In the genomic region with DNA sequence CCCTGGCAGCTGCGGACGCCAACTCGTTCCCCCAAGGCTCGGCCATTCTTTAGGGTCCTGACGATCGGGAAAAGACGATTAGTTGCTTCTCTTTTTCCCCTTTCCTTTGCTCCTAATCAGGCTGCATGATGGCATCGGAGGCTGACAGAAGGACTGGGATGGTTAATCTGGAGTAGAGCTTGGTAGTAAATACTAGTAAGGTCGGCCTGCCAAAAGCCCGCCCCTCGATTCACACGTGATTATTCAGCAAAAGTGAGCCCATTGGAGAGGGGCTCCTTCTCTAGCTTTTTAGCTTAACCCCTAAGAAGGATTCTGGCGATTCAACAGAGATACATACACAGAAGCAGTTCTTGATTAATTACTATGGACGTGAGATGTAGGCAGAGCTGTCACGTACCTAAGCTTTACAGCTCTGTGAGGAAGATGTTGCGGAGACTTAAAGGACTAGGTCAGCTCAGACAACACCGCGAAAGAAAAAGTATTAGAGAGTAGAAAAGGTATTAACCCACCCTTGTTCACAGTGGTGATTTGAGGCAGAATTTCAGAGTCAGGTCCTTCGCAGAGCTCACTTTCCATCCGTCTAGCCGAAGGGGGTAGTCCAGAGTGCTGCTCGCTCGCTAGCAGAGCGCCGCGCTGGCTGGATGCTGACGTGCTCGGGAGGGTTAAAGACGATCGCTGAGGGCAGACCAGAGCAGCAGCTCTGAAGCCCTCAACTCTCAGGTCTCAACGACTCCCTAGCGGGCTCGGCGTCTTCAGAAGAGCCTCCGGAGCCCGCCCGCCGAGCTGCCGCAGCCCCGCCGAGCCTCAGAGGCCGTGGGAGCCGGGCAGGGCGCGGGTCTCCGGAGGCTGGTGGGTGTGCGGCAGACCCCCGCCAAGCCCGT, we compare ENCODE assay signal across 8 mouse cellular contexts. TPM values are rescaled to one million over a fixed set of nuclear protein-coding genes. Genes with fewer than 3 reads are reported as not detected.
A peak's percentile ranks its signal among the peaks of the same experiment; 100 is the strongest.
DNase-seq lines count a peak whose midpoint lies in the region; ATAC-seq and TF ChIP-seq lines count a peak whose summit lies in the region.

No protein-coding gene starts in this region.

- no peak overlapping the region for H3K27ac ChIP-seq in cortical plate, adult 2 months (ENCODE audit: insufficient read depth, low read length)
- H3K27ac ChIP-seq in intestine, embryonic 14.5 days (ENCODE audit: low read depth), result no peak overlapping the region
- H3K27ac ChIP-seq in midbrain, postnatal 0 days (ENCODE audit: low read depth, low read length), result no peak overlapping the region

- TF ChIP-seq CTCF in cortical plate, adult 2 months (IDR thresholded peaks at IDR 0.05; ENCODE audit: extremely low read depth, insufficient read depth, low read length), result no peak
- TF ChIP-seq CTCF in midbrain, postnatal 0 days (IDR thresholded peaks at IDR 0.05), result no peak

- WGBS in intestine, embryonic 14.5 days, result under 1% methylated on average over 49 of the region's 49 CpGs
- under 1% methylated on average over 45 of the region's 49 CpGs for WGBS in midbrain, postnatal 0 days

- peak overlapping the region; percentile 83 for H3K9ac ChIP-seq in intestine, embryonic 14.5 days (ENCODE audit: low read length)
- peak overlapping the region; percentile 61; the same call in 1 of the 2 replicates for H3K9ac ChIP-seq in midbrain, postnatal 0 days (replicated peaks; ENCODE audit: low read length, poor library complexity, severe bottlenecking)

- ATAC-seq in intestine, embryonic 14.5 days (replicated peaks; ENCODE audit: low FRiP score, low TSS enrichment, low read depth), result peak; percentile 34
- peak; percentile 56 for ATAC-seq in midbrain, postnatal 0 days (ENCODE audit: low FRiP score)

- H3K4me3 ChIP-seq in cortical plate, adult 2 months (ENCODE audit: insufficient read depth, low read length), result peak overlapping the region; percentile 46
- H3K4me3 ChIP-seq in intestine, embryonic 14.5 days (ENCODE audit: low read depth, low read length), result peak overlapping the region; percentile 67
- H3K4me3 ChIP-seq in midbrain, postnatal 0 days (ENCODE audit: low read depth, low read length), result peak overlapping the region; percentile 56

- H3K4me1 ChIP-seq in cortical plate, adult 2 months (ENCODE audit: control insufficient read depth, insufficient read depth, low read length), result no peaks in the 10 kb centered on the region
- peaks cover 15% of the 10 kb centered on the region for H3K4me1 ChIP-seq in intestine, embryonic 14.5 days (replicated peaks; ENCODE audit: control insufficient read depth, insufficient read depth, low read length)
- 0 out of 2 replicates have a peak, but pooled peaks cover 6% of the 10 kb centered on the region for H3K4me1 ChIP-seq in midbrain, postnatal 0 days (ENCODE audit: insufficient read depth, low read length)

- H3K36me3 ChIP-seq in intestine, embryonic 14.5 days (ENCODE audit: control insufficient read depth, insufficient read depth, low read length), result no peaks in the 10 kb centered on the region
- no peaks in the 10 kb centered on the region for H3K36me3 ChIP-seq in midbrain, postnatal 0 days (ENCODE audit: insufficient read depth, low read length)
- no peaks in the 10 kb centered on the region for H3K36me3 ChIP-seq in splenic B cell, adult 2 months (ENCODE audit: control insufficient read depth, insufficient read depth, low read length, poor library complexity, severe bottlenecking)

- H3K4me2 ChIP-seq in intestine, embryonic 14.5 days (ENCODE audit: low read length), result peak overlapping the region; percentile 99
- H3K4me2 ChIP-seq in midbrain, postnatal 0 days (ENCODE audit: low read depth, low read length, poor library complexity, severe bottlenecking), result peak overlapping the region; percentile 91

- H3K27me3 ChIP-seq in intestine, embryonic 14.5 days (replicated peaks; ENCODE audit: control insufficient read depth, insufficient read depth, low read length), result peaks cover 46% of the 10 kb centered on the region
- peaks cover 20% of the 10 kb centered on the region for H3K27me3 ChIP-seq in midbrain, postnatal 0 days (ENCODE audit: insufficient read depth, low read length)
- H3K27me3 ChIP-seq in splenic B cell, adult 2 months (ENCODE audit: control insufficient read depth, insufficient read depth, low read length, poor library complexity, severe bottlenecking), result no peaks in the 10 kb centered on the region

- no peak for TF ChIP-seq POLR2A in cortical plate, adult 2 months (IDR thresholded peaks at IDR 0.05; ENCODE audit: extremely low read depth, insufficient read depth, low read length)

- intact Hi-C loops in gastrocnemius, postnatal 36 days (cut with DNase I), result no loop called here

- no peaks in the 10 kb centered on the region for H3K9me3 ChIP-seq in intestine, embryonic 14.5 days (ENCODE audit: control insufficient read depth, low read length)
- no peaks in the 10 kb centered on the region for H3K9me3 ChIP-seq in midbrain, postnatal 0 days (ENCODE audit: low read length)

- DNase-seq in urinary bladder, adult 18-20 months (ENCODE audit: low spot score in 2 of 2), result peak; percentile 34 to 35
- DNase-seq in urinary bladder, postnatal 10 days (ENCODE audit: low spot score), result no peak
- DNase-seq in gastrocnemius, postnatal 36 days, result peak; percentile 50 to 59
- DNase-seq in intestine, embryonic 14.5 days (ENCODE audit: low spot score), result peak; percentile 79
- peak; percentile 74 for DNase-seq in liver
- peak; percentile 72 for DNase-seq in midbrain, postnatal 0 days (ENCODE audit: low spot score)
- peak; percentile 68 for DNase-seq in splenic B cell, adult 2 months (ENCODE audit: low read depth, low spot score)

RNA-seq across cellular contexts. Expression of a gene that starts 1.6 kb away (rescaled TPM):
- 5.4 and 6.3 TPM in 2 replicates for polyA plus RNA-seq in cortical plate, adult 2 months (2012; rRNA removed)
- 1 to 10 TPM; 8.9 to 9.8 TPM for total RNA-seq in gastrocnemius, postnatal 36 days (2021)
- 5.7 and 6.2 TPM in 2 replicates for polyA plus RNA-seq in intestine, embryonic 14.5 days (2014; fragmentation: Nextera tagmentation; extraction: Ambion mirVana)
- total RNA-seq in midbrain, postnatal 0 days (2014; rRNA removed), result 5.8 and 8.9 TPM in 2 replicates
- polyA plus RNA-seq in midbrain, postnatal 0 days (2015; fragmentation: Nextera tagmentation; extraction: Ambion mirVana), result 2.4 and 2.7 TPM in 2 replicates

RNA-seq across cellular contexts. Expression of a gene that starts 11.0 kb away (rescaled TPM):
- polyA plus RNA-seq in cortical plate, adult 2 months (2012; rRNA removed), result 17.9 and 20.4 TPM in 2 replicates
- 10 to 100 TPM; 32.3 to 35.6 TPM for total RNA-seq in gastrocnemius, postnatal 36 days (2021)
- polyA plus RNA-seq in intestine, embryonic 14.5 days (2014; fragmentation: Nextera tagmentation; extraction: Ambion mirVana), result 30.4 and 32.6 TPM in 2 replicates
- total RNA-seq in midbrain, postnatal 0 days (2014; rRNA removed), result 36.8 and 54.6 TPM in 2 replicates
- polyA plus RNA-seq in midbrain, postnatal 0 days (2015; fragmentation: Nextera tagmentation; extraction: Ambion mirVana), result 32.1 and 33.7 TPM in 2 replicates
